Mouse (Mus musculus) midbrain, embryonic 16.5 days (tissue): ENCODE measurements around the gene Mrpl20. TPM values are rescaled to one million over a fixed set of nuclear protein-coding genes. Genes with fewer than 3 reads are reported as not detected.

Experiments
- ATAC-seq: fragments of 200-750 bp; cut with Nextera tagmentation; 2 replicates; pipeline ENCODE4 v1.8.0; 2017; ENCODE audit warnings: moderate TSS enrichment
- H3K27ac ChIP-seq: fragments of 300-500 bp; sonication (generic); 2 replicates; pipeline ENCODE4 v1.5.1; 2014; ENCODE audit warnings: mild to moderate bottlenecking, low read length, mixed read lengths
- H3K27me3 ChIP-seq: fragments of 300-500 bp; sonication (generic); 2 replicates; pipeline ENCODE4 v1.6.1; 2014; ENCODE audit warnings: low read depth, low read length, mixed read lengths; ENCODE audit not compliant: control insufficient read depth, insufficient read depth
- H3K36me3 ChIP-seq: fragments of 300-500 bp; sonication (generic); 2 replicates; pipeline ENCODE4 v1.6.1; 2014; ENCODE audit warnings: mild to moderate bottlenecking, low read length, moderate library complexity, mixed read lengths; ENCODE audit not compliant: control insufficient read depth, insufficient read depth
- H3K4me1 ChIP-seq: fragments of 300-500 bp; sonication (generic); 2 replicates; pipeline ENCODE4 v1.6.1; 2014; ENCODE audit warnings: mild to moderate bottlenecking, low read length, mixed read lengths; ENCODE audit not compliant: control insufficient read depth, insufficient read depth
- H3K4me2 ChIP-seq: fragments of 300-500 bp; sonication (generic); 2 replicates; pipeline ENCODE4 v1.6.1; 2014; ENCODE audit warnings: mild to moderate bottlenecking, low read length, mixed read lengths
- H3K4me3 ChIP-seq: fragments of 300-500 bp; sonication (generic); 2 replicates; pipeline ENCODE4 v1.5.1; 2014; ENCODE audit warnings: low read depth, mild to moderate bottlenecking, low read length, moderate library complexity, mixed read lengths
- H3K9ac ChIP-seq: fragments of 300-500 bp; sonication (generic); 2 replicates; pipeline ENCODE4 v1.6.1; 2014; ENCODE audit warnings: low read depth, low read length, mixed read lengths
- H3K9me3 ChIP-seq: fragments of 300-500 bp; sonication (generic); replicated peaks from 2 replicates; pipeline ENCODE4 v1.6.1; 2014; ENCODE audit warnings: mild to moderate bottlenecking, low read length, mixed read lengths; ENCODE audit not compliant: control insufficient read depth, poor library complexity, severe bottlenecking
- WGBS: fragments of 180-500 bp; shearing (Covaris S2); extraction: QIAGEN DNeasy Blood & Tissue Kit; methylation state at CpG from one replicate; pipeline ENCODE4 v1.1.7; 2014; 5-methylcytosine and 5-hydroxymethylcytosine counted together
- polyA plus RNA-seq: library from polyadenylated mRNA; unstranded; fragments of >200 nt; fragmentation: Nextera tagmentation; extraction: Ambion mirVana; gene quantifications from 2 replicates; pipeline ENCODE4 v1.2.1, GENCODE M21; 2015

Mrpl20 gene
- 243 and 257 TPM in 2 replicates for polyA plus RNA-seq

- Histone ChIP-seq H3K4me1 (peaks cover 17% of the 10 kb centered on the region), H3K27me3 (no peaks in the 10 kb centered on the region), H3K27ac (peak within 1 kb of the TSS; percentile 74), H3K36me3 (peaks cover 3% of the 10 kb centered on the region; the same call in 1 of the 2 replicates), H3K9ac (peak within 1 kb of the TSS; percentile 92), H3K9me3 (no peaks in the 10 kb centered on the region), H3K4me2 (peak within 1 kb of the TSS; percentile 73), H3K4me3 (peak within 1 kb of the TSS; percentile 74)
- ATAC-seq: peak; percentile 37
- WGBS: 10% methylated on average over 12 of the region's 12 CpGs
Measured at GRCm38 (mm10) chr4:155802741-155803339, at the start of gene Mrpl20. TSS of gene Mrpl20 (plus strand) at chr4:155802878.

DNA sequence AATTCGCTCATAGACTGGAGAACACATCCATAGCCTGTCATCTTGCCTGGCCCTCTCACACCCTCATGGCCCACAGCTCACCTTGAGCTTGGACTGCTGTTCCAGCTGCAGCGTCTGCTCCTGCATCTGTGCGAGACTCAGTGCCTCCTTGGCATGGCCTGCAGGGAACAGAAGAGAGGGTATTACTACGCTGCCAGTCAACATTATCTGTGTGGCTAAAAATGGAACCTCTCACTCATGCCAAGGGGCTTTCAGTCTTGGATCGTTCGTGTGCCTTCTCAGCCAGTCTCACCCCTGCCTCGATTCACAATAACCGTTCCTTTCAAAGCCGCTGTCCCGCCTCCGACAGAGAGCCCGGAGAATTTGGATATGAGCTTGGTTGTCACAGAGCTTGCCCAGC is 45.7 kb upstream of the Mrpl20 start:
- no peak overlapping the region for H3K9ac ChIP-seq
- H3K36me3 ChIP-seq: peaks cover 29% of the 10 kb centered on the region
- no peak overlapping the region for H3K4me2 ChIP-seq
- no peaks in the 10 kb centered on the region for H3K27me3 ChIP-seq
- no peaks in the 10 kb centered on the region for H3K9me3 ChIP-seq
- no peak overlapping the region for H3K27ac ChIP-seq
- peaks cover 23% of the 10 kb centered on the region for H3K4me1 ChIP-seq
- H3K4me3 ChIP-seq: no peak overlapping the region
- no peak for ATAC-seq
- 89% methylated on average over 12 of the region's 12 CpGs for WGBS

- H3K27me3 ChIP-seq: no peaks in the 10 kb centered on the region
- no peaks in the 10 kb centered on the region for H3K9me3 ChIP-seq
- H3K4me3 ChIP-seq: peak overlapping the region; percentile 65
- H3K27ac ChIP-seq: no peak overlapping the region
- H3K36me3 ChIP-seq: peaks cover 14% of the 10 kb centered on the region
- peak; percentile 59; the same call in 1 of the 2 replicates for ATAC-seq
- peak overlapping the region; percentile 62 for H3K9ac ChIP-seq
- WGBS: 6% methylated on average over 10 of the region's 10 CpGs
- peak overlapping the region; percentile 88 for H3K4me2 ChIP-seq
- peaks cover 23% of the 10 kb centered on the region for H3K4me1 ChIP-seq
Measured at GRCm38 (mm10) chr4:155759862-155760612, 42.6 kb upstream of the Mrpl20 start.

- no peaks in the 10 kb centered on the region for H3K9me3 ChIP-seq
- ATAC-seq: peak; percentile 97
- no peaks in the 10 kb centered on the region for H3K27me3 ChIP-seq
- peaks cover 10% of the 10 kb centered on the region for H3K36me3 ChIP-seq
- H3K4me3 ChIP-seq: peak within 1 kb of the TSS; percentile 65
- under 1% methylated on average over 66 of the region's 68 CpGs for WGBS
- peak within 1 kb of the TSS; percentile 62 for H3K9ac ChIP-seq
- H3K27ac ChIP-seq: peak within 1 kb of the TSS; percentile 38; the same call in 1 of the 2 replicates
- peak within 1 kb of the TSS; percentile 88 for H3K4me2 ChIP-seq
- peaks cover 23% of the 10 kb centered on the region for H3K4me1 ChIP-seq
Measured at GRCm38 (mm10) chr4:155760613-155761355, 41.9 kb upstream of the Mrpl20 start, which contains the start of gene Atad3a. TSS of gene Atad3a (minus strand) at chr4:155761093.

- H3K9ac ChIP-seq: peak overlapping the region; percentile 58
- H3K4me3 ChIP-seq: peak overlapping the region; percentile 65
- H3K4me2 ChIP-seq: peak overlapping the region; percentile 88
- no peak overlapping the region for H3K27ac ChIP-seq
- H3K36me3 ChIP-seq: 0 out of 2 replicates have a peak, but pooled peaks cover 3% of the 10 kb centered on the region
- peak; percentile 49 for ATAC-seq
- no peaks in the 10 kb centered on the region for H3K9me3 ChIP-seq
- 1% methylated on average over 28 of the region's 28 CpGs for WGBS
- peaks cover 23% of the 10 kb centered on the region for H3K4me1 ChIP-seq
- no peaks in the 10 kb centered on the region for H3K27me3 ChIP-seq
Measured at GRCm38 (mm10) chr4:155761356-155762099, 41.1 kb upstream of the Mrpl20 start.

- ATAC-seq: no peak
- no peaks in the 10 kb centered on the region for H3K9me3 ChIP-seq
- 0 out of 2 replicates have a peak, but pooled peaks cover 2% of the 10 kb centered on the region for H3K36me3 ChIP-seq
- 93% methylated on average over 3 of the region's 3 CpGs for WGBS
- no peak overlapping the region for H3K27ac ChIP-seq
- no peak overlapping the region for H3K9ac ChIP-seq
- peaks cover 23% of the 10 kb centered on the region for H3K4me1 ChIP-seq
- no peak overlapping the region for H3K4me3 ChIP-seq
- no peak overlapping the region for H3K4me2 ChIP-seq
- H3K27me3 ChIP-seq: no peaks in the 10 kb centered on the region
Measured at GRCm38 (mm10) chr4:155762357-155762756, 40.3 kb upstream of the Mrpl20 start.

DNA sequence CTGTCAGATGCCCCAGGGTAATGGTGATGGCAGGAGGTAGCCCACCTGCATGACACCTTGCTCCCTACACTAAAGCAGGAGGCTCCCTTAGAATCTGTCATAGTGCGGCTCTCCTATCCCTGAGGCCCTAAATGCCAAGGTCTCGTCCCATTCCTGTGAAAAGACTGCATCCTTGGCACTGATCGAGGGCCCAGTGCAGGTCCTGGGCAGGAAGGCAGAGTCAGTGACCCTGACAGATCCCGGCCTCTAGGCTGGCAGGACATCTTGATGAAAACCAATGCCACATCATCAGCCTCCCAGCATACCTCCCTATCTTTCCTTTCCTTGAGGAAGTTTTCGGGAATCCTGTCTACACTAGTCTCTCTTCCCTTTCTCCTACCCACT is 33.2 kb upstream of the Mrpl20 start:
- Histone ChIP-seq H3K9me3 (no peaks in the 10 kb centered on the region), H3K27me3 (peaks cover 4% of the 10 kb centered on the region), H3K27ac (no peak overlapping the region), H3K36me3 (no peaks in the 10 kb centered on the region), H3K4me2 (peak overlapping the region; percentile 67), H3K4me3 (peak overlapping the region; percentile 46; the same call in 1 of the 2 replicates), H3K9ac (peak overlapping the region; percentile 76), H3K4me1 (peaks cover 9% of the 10 kb centered on the region)
- ATAC-seq: no peak
- WGBS: 60% methylated on average over 5 of the region's 5 CpGs

- Histone ChIP-seq H3K4me3 (peak overlapping the region; percentile 46), H3K36me3 (no peaks in the 10 kb centered on the region), H3K9ac (peak overlapping the region; percentile 76), H3K4me2 (peak overlapping the region; percentile 67), H3K27ac (peak overlapping the region; percentile 28), H3K4me1 (peaks cover 11% of the 10 kb centered on the region), H3K27me3 (peaks cover 4% of the 10 kb centered on the region), H3K9me3 (no peaks in the 10 kb centered on the region)
- 1% methylated on average over 38 of the region's 39 CpGs for WGBS
- peak; percentile 79 for ATAC-seq
Measured at GRCm38 (mm10) chr4:155769880-155770512, 32.7 kb upstream of the Mrpl20 start.
